Mouse (Mus musculus): ENCODE measurements at regions not wholly inside any gene's neighbourhood (a gene's known extent, or its start where the extent isn't known, plus 50 kb on each side); places are given as distances from the start of the nearest gene placed in this dataset. TPM values are rescaled to one million over a fixed set of nuclear protein-coding genes. Genes with fewer than 3 reads are reported as not detected.

Small RNAs in the stretch of these regions (microRNA-seq; reads per million reads assigned to microRNA genes)
- gene Mir6341, result not detected
